Mouse (Mus musculus) liver, embryonic 14.5 days (tissue): ENCODE measurements around the gene Gm43064.

Experiments
- CTCF ChIP-seq: IDR thresholded peaks from 2 replicates; pipeline ENCODE4 v1.5.1; 2016; ENCODE audit warnings: antibody characterized with exemption, low read depth, control low read depth
- EP300 ChIP-seq: IDR thresholded peaks from 2 replicates; pipeline ENCODE4 v1.6.1; 2016; ENCODE audit warnings: antibody characterized with exemption, low read depth

DNA sequence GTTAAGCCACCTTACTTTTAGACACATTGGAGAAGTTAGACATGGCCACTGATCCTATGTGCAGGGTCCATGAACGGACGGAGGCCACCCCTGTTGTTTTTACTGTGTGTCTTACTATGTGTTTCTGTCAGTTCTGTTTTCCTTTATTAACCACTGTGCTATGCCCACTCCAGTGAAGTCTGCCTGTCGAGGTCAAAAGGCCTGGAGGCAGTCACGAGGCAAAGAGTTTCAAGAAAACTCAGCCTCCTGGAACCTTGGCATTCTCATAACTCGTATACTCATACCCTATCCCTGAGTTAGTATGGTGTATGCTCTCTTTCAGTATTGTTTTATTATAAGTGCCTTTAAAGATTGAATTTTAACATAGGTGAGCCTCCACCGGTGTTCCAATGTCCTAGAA, 30.3 kb downstream of the Gm43064 start:
- no peak for TF ChIP-seq CTCF
- TF ChIP-seq EP300, result no peak
